Mouse (Mus musculus) heart, embryonic 10.5 days (tissue): Measurements from ENCODE around the gene Pnpla1. TPM values are rescaled to one million over a fixed set of nuclear protein-coding genes. Genes with fewer than 3 reads are reported as not detected.

Source experiments
- DNase-seq: peaks from one replicate; pipeline ENCODE4 v3.0.0-alpha.2; 2017; ENCODE audit warnings: low spot score
- H3K27ac ChIP-seq: fragments of 300-500 bp; sonication (generic); 2 replicates; pipeline ENCODE4 v1.5.1; 2016; ENCODE audit warnings: mild to moderate bottlenecking
- H3K27me3 ChIP-seq: fragments of 300-500 bp; sonication (generic); 2 replicates; pipeline ENCODE4 v1.6.1; 2016; ENCODE audit warnings: mild to moderate bottlenecking; ENCODE audit not compliant: poor library complexity, insufficient read depth, severe bottlenecking
- H3K36me3 ChIP-seq: fragments of 300-500 bp; sonication (generic); 2 replicates; pipeline ENCODE4 v1.6.1; 2016; ENCODE audit warnings: mild to moderate bottlenecking, moderate library complexity
- H3K4me1 ChIP-seq: fragments of 300-500 bp; sonication (generic); 2 replicates; pipeline ENCODE4 v1.6.1; 2016; ENCODE audit warnings: mild to moderate bottlenecking
- H3K4me3 ChIP-seq: fragments of 300-500 bp; sonication (generic); 2 replicates; pipeline ENCODE4 v1.5.1; 2016; ENCODE audit warnings: mild to moderate bottlenecking, moderate library complexity
- H3K9me3 ChIP-seq: fragments of 300-500 bp; sonication (generic); 2 replicates; pipeline ENCODE4 v1.6.1; 2016; ENCODE audit warnings: mild to moderate bottlenecking, moderate library complexity
- WGBS: fragments of 180-500 bp; shearing (Covaris S2); methylation state at CpG from one replicate; pipeline ENCODE4 v1.1.7; 2016; 5-methylcytosine and 5-hydroxymethylcytosine counted together
- polyA plus RNA-seq: library from polyadenylated mRNA; unstranded; fragments of >200 nt; fragmentation: Nextera tagmentation; extraction: Ambion mirVana; gene quantifications from 2 replicates; pipeline ENCODE4 v1.2.1, GENCODE M21; 2016

Pnpla1 gene
- polyA plus RNA-seq, 1 experiment from 2014 or later = not detected

- H3K27me3 ChIP-seq = no peaks in the 10 kb centered on the region
- H3K36me3 ChIP-seq = no peaks in the 10 kb centered on the region
- H3K27ac ChIP-seq = 0 out of 2 replicates have a peak overlapping the region, but pooled peaks have one; percentile 1
- WGBS = 79% methylated on average over 10 of the region's 10 CpGs
- no peak for DNase-seq
- H3K4me3 ChIP-seq = no peak overlapping the region
- H3K9me3 ChIP-seq = no peaks in the 10 kb centered on the region
- H3K4me1 ChIP-seq = 0 out of 2 replicates have a peak, but pooled peaks cover 4% of the 10 kb centered on the region
These were observed 78.6 kb downstream of the Pnpla1 start for GRCm38 (mm10) chr17:28936622-28937345.

Other genes with a start within 250 kb of the Pnpla1 start
- 63.7 and 83.2 TPM in 2 replicates for gene Srpk1, start 235.7 kb upstream of the Pnpla1 start, polyA plus RNA-seq
- 0.15 and 0.34 TPM in 2 replicates for gene Slc26a8, start 168.2 kb upstream of the Pnpla1 start, polyA plus RNA-seq
- 34.3 and 48.9 TPM in 2 replicates for gene Mapk14, start 167.1 kb upstream of the Pnpla1 start, polyA plus RNA-seq
- 2.6 and 3.2 TPM in 2 replicates for gene AC170998.1, start 132.3 kb upstream of the Pnpla1 start, polyA plus RNA-seq
- gene Mapk13, start 89.1 kb upstream of the Pnpla1 start, polyA plus RNA-seq = 5.3 and 13.6 TPM in 2 replicates
- 14.1 and 14.5 TPM in 2 replicates for gene Brpf3, start 57.3 kb upstream of the Pnpla1 start, polyA plus RNA-seq
- gene 4930539E08Rik, start 56.9 kb downstream of the Pnpla1 start, polyA plus RNA-seq = 0.13 and 0.25 TPM in 2 replicates
- 0.21 and 0.26 TPM in 2 replicates for gene Pxt1, start 85.4 kb downstream of the Pnpla1 start, polyA plus RNA-seq
- gene Kctd20, start 93.5 kb downstream of the Pnpla1 start, polyA plus RNA-seq = 80.3 and 85.4 TPM in 2 replicates
- 92.2 and 93.7 TPM in 2 replicates for gene Stk38, start 149.6 kb downstream of the Pnpla1 start, polyA plus RNA-seq
- gene Srsf3, start 174.2 kb downstream of the Pnpla1 start, polyA plus RNA-seq = 433 and 498 TPM in 2 replicates
- 31.3 and 33.1 TPM in 2 replicates for gene Cdkn1a, start 232.6 kb downstream of the Pnpla1 start, polyA plus RNA-seq